Mouse (Mus musculus) heart, embryonic 13.5 days (tissue): ENCODE measurements around the gene Trim80. TPM values are rescaled to one million over a fixed set of nuclear protein-coding genes. Genes with fewer than 3 reads are reported as not detected.
A peak's percentile ranks its signal among the peaks of the same experiment; 100 is the strongest.

ENCODE experiments used
- ATAC-seq: fragments of 200-750 bp; cut with Nextera tagmentation; 2 replicates; pipeline ENCODE4 v1.8.0; 2017; ENCODE audit warnings: moderate TSS enrichment; ENCODE audit not compliant: insufficient number of reproducible peaks, low FRiP score, low TSS enrichment; ENCODE audit errors: extremely low read depth
- H3K27ac ChIP-seq: fragments of 300-500 bp; sonication (generic); replicated peaks from 2 replicates; pipeline ENCODE4 v1.5.1; 2015; ENCODE audit warnings: moderate library complexity, mild to moderate bottlenecking, inconsistent platforms
- H3K27me3 ChIP-seq: fragments of 300-500 bp; sonication (generic); replicated peaks from 2 replicates; pipeline ENCODE4 v1.6.1; 2015; ENCODE audit warnings: mild to moderate bottlenecking, inconsistent platforms
- H3K36me3 ChIP-seq: fragments of 300-500 bp; sonication (generic); 2 replicates; pipeline ENCODE4 v1.6.1; 2015; ENCODE audit warnings: mild to moderate bottlenecking, inconsistent platforms
- H3K4me1 ChIP-seq: fragments of 300-500 bp; sonication (generic); 2 replicates; pipeline ENCODE4 v1.6.1; 2015; ENCODE audit warnings: inconsistent platforms
- H3K4me2 ChIP-seq: fragments of 300-500 bp; sonication (generic); 2 replicates; pipeline ENCODE4 v1.6.1; 2015; ENCODE audit warnings: inconsistent platforms, mild to moderate bottlenecking, moderate library complexity
- H3K4me3 ChIP-seq: fragments of 300-500 bp; sonication (generic); 2 replicates; pipeline ENCODE4 v1.5.1; 2015; ENCODE audit warnings: moderate library complexity, mild to moderate bottlenecking, inconsistent platforms
- H3K9ac ChIP-seq: fragments of 300-500 bp; sonication (generic); 2 replicates; pipeline ENCODE4 v1.6.1; 2015; ENCODE audit warnings: inconsistent platforms, mild to moderate bottlenecking, moderate library complexity
- H3K9me3 ChIP-seq: fragments of 300-500 bp; sonication (generic); 2 replicates; pipeline ENCODE4 v1.6.1; 2016; ENCODE audit warnings: inconsistent platforms
- WGBS: fragments of 180-500 bp; shearing (Covaris S2); methylation state at CpG from one replicate; pipeline ENCODE4 v1.1.7; 2015; ENCODE audit warnings: mixed read lengths; 5-methylcytosine and 5-hydroxymethylcytosine counted together
- polyA plus RNA-seq: library from polyadenylated mRNA; unstranded; fragments of >200 nt; fragmentation: Nextera tagmentation; extraction: Ambion mirVana; gene quantifications from 2 replicates; pipeline ENCODE4 v1.2.1, GENCODE M21; 2015

The Trim80 gene
- polyA plus RNA-seq, 1 experiment from 2014 or later = 0.07 TPM

- 61% methylated on average over 4 of the region's 4 CpGs for WGBS
- peaks cover 47% of the 10 kb centered on the region for H3K36me3 ChIP-seq
- no peak for ATAC-seq
Measured at GRCm38 (mm10) chr11:115432814-115433213, 7.5 kb upstream of the Trim80 start.

DNA sequence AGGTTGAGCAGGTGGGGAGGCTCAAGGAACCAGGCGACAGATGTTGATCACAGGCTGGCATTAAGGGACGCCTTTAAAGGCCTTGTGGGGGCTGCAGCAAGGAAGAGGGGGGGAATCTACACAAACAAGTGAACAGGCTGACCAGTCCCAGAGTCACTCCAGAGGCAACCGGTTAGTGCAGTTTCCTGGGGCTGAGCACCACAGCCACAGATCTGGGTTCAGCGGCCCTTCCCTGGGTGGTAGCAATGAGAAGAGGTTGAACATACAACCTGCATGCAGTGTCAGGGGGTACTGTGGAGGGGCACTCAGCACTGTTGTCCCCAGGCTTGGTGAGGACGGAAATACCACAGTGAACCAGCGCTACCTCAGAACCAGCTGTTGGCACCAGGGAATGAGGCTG is 7.0 kb upstream of the Trim80 start:
- no peaks in the 10 kb centered on the region for H3K27me3 ChIP-seq
- no peak overlapping the region for H3K27ac ChIP-seq
- ATAC-seq = no peak
- H3K9me3 ChIP-seq = no peaks in the 10 kb centered on the region
- peaks cover 44% of the 10 kb centered on the region for H3K36me3 ChIP-seq
- no peak overlapping the region for H3K4me3 ChIP-seq
- H3K4me1 ChIP-seq = peaks cover 18% of the 10 kb centered on the region
- H3K4me2 ChIP-seq = no peak overlapping the region
- no peak overlapping the region for H3K9ac ChIP-seq
- 79% methylated on average over 6 of the region's 6 CpGs for WGBS

More at GRCm38 (mm10) chr11:115432814-115433213, 7.5 kb upstream of the Trim80 start:
- Histone ChIP-seq H3K4me1 (peaks cover 23% of the 10 kb centered on the region), H3K9me3 (no peaks in the 10 kb centered on the region), H3K4me3 (no peak overlapping the region), H3K9ac (no peak overlapping the region), H3K27me3 (no peaks in the 10 kb centered on the region), H3K27ac (no peak overlapping the region), H3K4me2 (no peak overlapping the region)

- Histone ChIP-seq H3K27ac (no peak overlapping the region; the same call in 1 of the 2 replicates), H3K4me2 (peak overlapping the region; percentile 70), H3K36me3 (peaks cover 20% of the 10 kb centered on the region), H3K4me3 (peak overlapping the region; percentile 47), H3K27me3 (no peaks in the 10 kb centered on the region), H3K4me1 (peaks cover 16% of the 10 kb centered on the region), H3K9me3 (peaks cover 6% of the 10 kb centered on the region; the same call in 1 of the 2 replicates), H3K9ac (peak overlapping the region; percentile 74)
- 7% methylated on average over 31 of the region's 31 CpGs for WGBS
- ATAC-seq = no peak
Measured at GRCm38 (mm10) chr11:115435596-115436337, 4.6 kb upstream of the Trim80 start.

DNA sequence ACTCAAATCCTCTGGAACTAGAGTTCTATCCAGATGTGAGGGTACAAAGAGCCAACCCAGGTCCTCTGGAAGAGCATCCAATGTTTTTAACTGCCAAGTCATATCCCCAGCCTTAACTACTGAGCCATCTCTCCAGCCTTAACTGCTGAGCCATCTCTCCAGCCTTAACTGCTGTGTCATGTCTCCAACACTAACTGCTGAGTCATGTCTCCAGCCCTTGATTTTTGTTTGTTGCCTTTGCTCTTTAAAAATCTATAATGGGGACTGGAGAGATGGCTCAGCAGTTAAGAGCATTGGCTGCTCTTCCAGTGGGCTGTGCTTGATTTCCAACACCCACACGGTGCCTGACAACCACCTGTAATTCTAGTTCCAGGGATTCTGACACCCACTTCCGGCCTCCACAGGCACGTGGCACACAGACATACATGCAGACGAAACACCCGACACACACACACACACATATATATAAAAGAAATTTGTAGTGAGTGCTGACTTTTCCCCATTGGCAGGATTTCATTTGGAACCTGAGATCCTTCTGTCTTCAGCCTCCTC is 2.7 kb upstream of the Trim80 start:
- peaks cover 6% of the 10 kb centered on the region; the same call in 1 of the 2 replicates for H3K9me3 ChIP-seq
- H3K4me1 ChIP-seq = peaks cover 16% of the 10 kb centered on the region
- no peak for ATAC-seq
- no peak overlapping the region for H3K9ac ChIP-seq
- peaks cover 12% of the 10 kb centered on the region; the same call in 1 of the 2 replicates for H3K27me3 ChIP-seq
- WGBS = 78% methylated on average over 5 of the region's 5 CpGs
- no peak overlapping the region for H3K4me2 ChIP-seq
- no peak overlapping the region for H3K27ac ChIP-seq
- H3K4me3 ChIP-seq = no peak overlapping the region
- peaks cover 1% of the 10 kb centered on the region for H3K36me3 ChIP-seq

GRCm38 (mm10) chr11:115439326-115439725 is 1.0 kb upstream of the Trim80 start:
- 76% methylated on average over 3 of the region's 3 CpGs for WGBS
- no peak for ATAC-seq
- Histone ChIP-seq H3K4me1 (peaks cover 16% of the 10 kb centered on the region), H3K9ac (no peak overlapping the region), H3K4me3 (no peak overlapping the region), H3K27me3 (peaks cover 12% of the 10 kb centered on the region; the same call in 1 of the 2 replicates), H3K4me2 (no peak overlapping the region), H3K27ac (no peak overlapping the region), H3K9me3 (peaks cover 6% of the 10 kb centered on the region; the same call in 1 of the 2 replicates), H3K36me3 (no peaks in the 10 kb centered on the region)

- no peak overlapping the region; the same call in 1 of the 2 replicates for H3K9ac ChIP-seq
- WGBS = 36% methylated on average over 15 of the region's 15 CpGs
- no peak overlapping the region for H3K27ac ChIP-seq
- H3K36me3 ChIP-seq = no peaks in the 10 kb centered on the region
- peaks cover 16% of the 10 kb centered on the region; the same call in 1 of the 2 replicates for H3K27me3 ChIP-seq
- H3K4me3 ChIP-seq = no peak overlapping the region
- peaks cover 6% of the 10 kb centered on the region; the same call in 1 of the 2 replicates for H3K9me3 ChIP-seq
- H3K4me2 ChIP-seq = no peak overlapping the region
- H3K4me1 ChIP-seq = peaks cover 4% of the 10 kb centered on the region
- ATAC-seq = no peak
Measured at GRCm38 (mm10) chr11:115441417-115441816, 1.1 kb downstream of the Trim80 start.

- H3K27ac ChIP-seq = peak overlapping the region; percentile 75
- no peaks in the 10 kb centered on the region for H3K9me3 ChIP-seq
- H3K4me3 ChIP-seq = no peak overlapping the region
- H3K9ac ChIP-seq = peak overlapping the region; percentile 59
- H3K27me3 ChIP-seq = peaks cover 9% of the 10 kb centered on the region; the same call in 1 of the 2 replicates
- H3K4me2 ChIP-seq = peak overlapping the region; percentile 37
- H3K36me3 ChIP-seq = no peaks in the 10 kb centered on the region
- WGBS = 5% methylated on average over 3 of the region's 3 CpGs
- H3K4me1 ChIP-seq = peaks cover 24% of the 10 kb centered on the region
- ATAC-seq = no peak
Measured at GRCm38 (mm10) chr11:115446906-115447305, 6.6 kb downstream of the Trim80 start.

GRCm38 (mm10) chr11:115447321-115447885 is 7.1 kb downstream of the Trim80 start:
- H3K4me3 ChIP-seq = no peak overlapping the region
- H3K4me1 ChIP-seq = peaks cover 24% of the 10 kb centered on the region
- WGBS = 73% methylated on average over 11 of the region's 11 CpGs
- H3K27me3 ChIP-seq = peaks cover 4% of the 10 kb centered on the region; the same call in 1 of the 2 replicates
- ATAC-seq = no peak
- no peaks in the 10 kb centered on the region for H3K36me3 ChIP-seq
- peak overlapping the region; percentile 75 for H3K27ac ChIP-seq
- H3K9ac ChIP-seq = no peak overlapping the region; the same call in 1 of the 2 replicates
- H3K4me2 ChIP-seq = peak overlapping the region; percentile 37
- H3K9me3 ChIP-seq = no peaks in the 10 kb centered on the region

DNA sequence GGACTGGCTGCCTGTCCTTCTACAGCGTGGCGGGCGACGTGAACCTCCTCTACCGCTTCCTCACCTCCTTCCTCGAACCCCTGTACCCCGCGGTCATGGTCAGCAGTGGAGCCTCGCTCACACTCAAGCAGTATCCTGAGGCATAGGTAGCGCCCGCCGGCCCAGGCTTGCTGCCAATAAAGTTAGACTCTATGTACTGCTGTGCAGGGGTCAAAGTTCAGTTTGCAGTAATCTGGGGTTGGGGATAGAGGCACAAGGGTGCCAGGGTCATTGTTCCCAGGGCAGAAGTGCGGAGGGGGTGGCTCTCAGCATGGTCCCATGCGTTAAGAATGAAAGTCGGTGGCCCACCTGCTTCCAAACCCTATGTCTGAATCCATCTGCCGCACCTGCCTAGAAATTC is 7.7 kb downstream of the Trim80 start:
- Histone ChIP-seq H3K9me3 (no peaks in the 10 kb centered on the region), H3K27ac (no peak overlapping the region), H3K9ac (no peak overlapping the region), H3K4me1 (peaks cover 24% of the 10 kb centered on the region), H3K4me2 (no peak overlapping the region), H3K27me3 (peaks cover 4% of the 10 kb centered on the region; the same call in 1 of the 2 replicates), H3K4me3 (no peak overlapping the region), H3K36me3 (no peaks in the 10 kb centered on the region)
- WGBS = 85% methylated on average over 16 of the region's 16 CpGs
- ATAC-seq = no peak

DNA sequence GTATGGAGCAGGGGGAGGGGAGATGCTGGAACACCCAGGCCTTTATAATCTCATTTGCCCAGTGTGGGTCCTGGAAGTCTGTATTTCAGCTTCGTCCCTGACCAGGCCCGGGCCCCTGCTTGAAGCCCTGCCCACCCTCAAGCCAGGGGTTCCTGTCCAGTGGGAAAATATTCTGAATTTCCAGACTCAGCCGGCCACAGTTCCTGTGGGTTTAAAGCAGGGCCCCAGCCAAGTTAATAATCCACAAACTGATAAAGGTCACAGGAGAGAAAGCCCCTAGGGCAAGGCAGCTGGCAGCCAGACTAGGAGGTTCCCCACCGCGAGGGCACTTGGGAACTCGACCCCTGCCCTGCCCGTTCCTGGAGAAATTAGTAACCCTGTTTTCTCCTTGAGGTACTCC is 8.7 kb downstream of the Trim80 start:
- no peak for ATAC-seq
- Histone ChIP-seq H3K4me2 (no peak overlapping the region), H3K27ac (no peak overlapping the region), H3K4me3 (no peak overlapping the region), H3K27me3 (peaks cover 4% of the 10 kb centered on the region; the same call in 1 of the 2 replicates), H3K9me3 (no peaks in the 10 kb centered on the region), H3K9ac (no peak overlapping the region), H3K4me1 (peaks cover 24% of the 10 kb centered on the region), H3K36me3 (no peaks in the 10 kb centered on the region)
- WGBS = 55% methylated on average over 7 of the region's 7 CpGs

GRCm38 (mm10) chr11:115450176-115450575 is 9.8 kb downstream of the Trim80 start:
- Histone ChIP-seq H3K4me1 (peaks cover 24% of the 10 kb centered on the region), H3K9ac (no peak overlapping the region), H3K27me3 (peaks cover 3% of the 10 kb centered on the region; the same call in 1 of the 2 replicates), H3K4me3 (no peak overlapping the region), H3K9me3 (no peaks in the 10 kb centered on the region), H3K4me2 (no peak overlapping the region), H3K36me3 (no peaks in the 10 kb centered on the region), H3K27ac (no peak overlapping the region)
- no peak for ATAC-seq
- WGBS = 86% methylated on average over 7 of the region's 7 CpGs
